Mouse (Mus musculus): ENCODE results near the gene Pkp3.

DNA sequence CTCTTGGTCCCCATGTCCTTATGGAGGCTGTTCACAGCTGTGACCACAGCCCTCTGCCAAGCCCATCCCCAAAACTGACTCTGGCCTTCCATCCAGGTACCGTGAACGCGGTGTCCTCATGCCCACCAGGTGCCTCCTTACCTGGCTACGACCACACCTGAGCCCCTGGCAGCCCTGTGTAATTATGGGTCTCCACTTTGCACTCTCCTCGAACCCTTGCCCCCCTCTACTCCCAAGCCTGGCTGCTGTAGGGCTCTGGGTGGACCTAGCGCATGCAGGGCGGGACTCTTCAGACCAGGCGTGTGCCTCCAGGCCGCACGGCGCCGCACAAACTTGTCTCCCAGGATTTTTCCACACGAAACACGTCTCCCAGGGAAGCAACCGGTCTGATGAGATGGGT is at the start of gene Pkp3:
- no peak for TF ChIP-seq CTCF (IDR thresholded peaks at IDR 0.05; ENCODE audit: insufficient read depth, low read depth, low read length)
- no peak for TF ChIP-seq POLR2A (IDR thresholded peaks at IDR 0.05; ENCODE audit: insufficient read depth, low read depth, low read length)
